Mouse (Mus musculus) kidney, adult 9 months (tissue): ENCODE measurements at regions not wholly inside any gene's neighbourhood (a gene's known extent, or its start where the extent isn't known, plus 50 kb on each side); places are given as distances from the start of the nearest gene placed in this dataset.
A peak's percentile ranks its signal among the peaks of the same experiment; 100 is the strongest.
"Not testable (repeated sequence)": the region's sequence is repeated elsewhere in the genome, so short reads cannot be mapped to it uniquely, and the experiment has no call there.

Experiments
- DNase-seq: peaks from one replicate; pipeline ENCODE4 v3.0.0; 2022

DNA sequence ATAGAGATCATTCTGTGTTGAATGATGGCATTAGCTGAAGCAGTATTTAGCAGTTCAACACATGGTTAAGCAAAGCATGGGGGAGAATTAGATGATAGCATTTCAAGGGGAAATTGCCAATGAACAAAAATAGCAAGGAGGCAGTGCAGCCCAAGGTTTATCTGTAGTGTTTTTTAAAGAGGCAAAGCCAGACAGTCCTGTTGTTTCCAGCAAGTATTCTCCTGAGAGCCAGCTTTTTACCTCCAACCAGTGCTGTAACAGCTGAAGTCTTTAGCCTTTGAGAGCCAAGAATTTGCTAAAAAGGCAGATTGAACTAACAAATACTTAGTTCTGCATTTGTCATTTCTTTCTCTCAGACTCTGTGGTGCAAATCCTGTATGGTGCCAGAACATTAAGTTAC lies 305.1 kb upstream of the Arx start:
- DNase-seq: no peak

DNA sequence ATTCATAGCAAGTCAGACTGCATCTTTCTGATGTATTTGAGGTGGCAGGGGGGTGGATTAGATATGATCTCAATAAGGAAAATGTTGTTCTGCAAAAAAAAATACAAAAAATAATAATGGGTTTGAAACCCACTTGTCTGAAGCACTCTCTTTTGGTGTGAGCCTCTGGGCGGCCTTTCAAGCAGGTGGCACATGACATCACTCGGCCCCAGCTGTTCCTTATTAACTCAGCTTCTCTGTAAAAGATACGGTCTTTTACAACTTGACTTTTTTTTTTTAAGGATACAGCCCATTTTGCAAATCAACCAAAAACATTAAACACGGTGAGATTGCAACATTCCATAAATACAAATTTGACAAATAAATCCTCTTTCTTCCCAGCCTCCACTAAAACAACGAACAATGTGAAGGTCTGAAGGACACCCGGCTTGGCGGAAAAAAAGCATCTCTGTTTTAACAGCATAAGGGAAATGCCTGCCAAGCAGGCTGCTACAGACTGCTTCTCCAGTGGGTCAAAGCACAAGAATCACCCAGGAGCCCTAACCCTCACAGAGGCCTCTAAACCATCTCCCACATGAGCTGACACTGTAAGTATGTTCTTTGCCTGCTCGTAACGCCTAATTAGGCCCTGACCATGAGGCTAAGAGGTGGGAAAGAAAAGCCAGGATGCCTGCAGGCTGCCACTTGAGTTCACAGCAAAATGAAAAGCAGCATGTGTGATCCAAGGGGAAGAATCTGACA lies 283.8 kb upstream of the Arx start:
- no peak for DNase-seq

DNA sequence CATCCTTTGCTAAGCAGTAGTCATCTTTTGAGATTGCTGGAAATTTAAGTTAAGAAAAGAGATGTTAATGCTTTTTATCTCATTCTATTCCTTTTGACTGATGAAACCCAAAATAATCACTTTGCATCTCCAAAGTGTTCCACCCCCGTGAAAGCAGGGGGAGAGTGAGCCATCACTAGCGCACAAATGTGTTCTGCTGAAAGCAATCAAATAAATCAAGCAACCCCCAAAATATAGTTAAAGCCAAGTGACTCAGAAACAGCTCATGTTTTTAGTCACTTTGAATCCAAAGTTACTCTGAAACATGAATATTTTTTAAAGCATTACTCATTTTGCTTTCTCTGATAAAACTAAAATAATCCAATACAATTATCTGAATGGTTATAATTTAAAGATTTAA lies 279.6 kb upstream of the Arx start:
- no peak for DNase-seq

DNA sequence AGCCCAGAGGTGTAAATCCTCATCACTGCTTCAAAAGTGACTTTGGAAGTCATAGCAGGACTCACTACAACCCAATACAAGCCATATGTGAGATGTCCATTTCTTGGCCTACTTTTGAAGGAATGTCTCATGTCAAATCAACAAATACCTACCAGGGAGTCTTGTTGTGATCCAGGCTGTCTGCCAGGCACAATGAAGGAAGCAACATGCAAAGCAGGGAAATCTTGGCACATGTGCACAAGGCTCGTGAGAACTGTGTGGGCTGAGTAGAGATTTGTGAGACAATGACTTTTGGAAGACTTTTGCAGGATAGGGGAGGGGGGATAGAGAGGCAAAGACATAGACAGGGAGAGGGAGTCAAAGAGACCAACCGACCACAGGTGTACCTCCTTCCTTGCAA lies 274.7 kb upstream of the Arx start:
- DNase-seq: no peak

DNA sequence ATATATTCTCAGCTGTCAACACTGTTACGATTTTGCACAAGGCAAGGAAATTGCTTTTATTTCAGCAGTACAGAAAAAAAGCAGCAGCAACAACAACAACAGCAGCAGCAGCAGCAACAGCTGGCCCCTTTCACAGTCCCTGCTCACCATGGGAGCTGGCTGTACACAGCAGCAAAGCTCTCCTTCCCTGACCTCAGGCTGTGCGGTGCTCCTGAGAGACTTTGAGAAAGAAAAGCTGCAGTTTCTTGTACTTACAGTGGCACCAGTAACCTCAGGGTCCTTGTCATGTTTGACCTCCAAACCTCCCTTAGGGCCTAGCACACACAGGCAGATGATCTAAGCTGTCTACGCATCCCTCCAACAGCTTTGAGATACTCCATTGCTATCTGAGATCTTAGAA lies 269.9 kb upstream of the Arx start:
- DNase-seq: peak; percentile 11

DNA sequence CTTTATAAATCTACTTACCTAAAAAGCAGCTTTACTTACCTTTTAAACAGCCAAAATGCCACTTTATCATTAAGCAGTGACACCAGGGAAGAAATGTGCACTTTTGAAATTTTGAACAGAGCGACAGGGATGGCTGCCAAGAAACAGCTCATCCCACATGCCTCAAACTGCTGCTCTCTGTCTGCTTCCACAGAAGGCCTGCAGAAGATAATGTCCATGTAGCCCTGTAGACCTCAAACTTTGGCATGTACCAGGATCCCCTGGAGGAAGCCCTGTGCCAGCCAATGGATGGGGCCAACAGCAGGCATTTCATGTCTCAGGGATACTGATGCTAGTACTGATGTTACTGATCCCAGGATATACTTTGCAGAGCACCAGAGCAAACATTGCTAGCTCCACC lies 245.1 kb upstream of the Arx start:
- DNase-seq: no peak

DNA sequence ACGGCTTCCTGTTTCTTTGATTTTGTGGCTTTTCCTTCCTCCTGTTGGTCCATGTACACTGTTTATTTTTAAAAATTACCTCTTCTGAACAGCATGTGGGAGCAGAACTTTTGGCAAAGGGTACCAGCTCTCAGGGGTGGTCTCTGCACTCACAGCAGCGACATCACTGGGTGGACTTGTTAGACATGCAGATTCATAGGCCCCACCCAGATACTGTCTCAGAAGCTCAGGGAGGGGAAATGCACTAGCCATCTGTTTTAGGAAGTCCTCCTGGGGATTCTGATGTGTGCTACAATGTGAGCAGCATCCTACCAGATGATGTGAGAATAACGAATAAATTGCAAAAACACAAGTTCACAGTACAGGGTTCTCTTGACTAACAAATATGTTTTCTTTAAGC lies 243.5 kb upstream of the Arx start:
- DNase-seq: no peak

DNA sequence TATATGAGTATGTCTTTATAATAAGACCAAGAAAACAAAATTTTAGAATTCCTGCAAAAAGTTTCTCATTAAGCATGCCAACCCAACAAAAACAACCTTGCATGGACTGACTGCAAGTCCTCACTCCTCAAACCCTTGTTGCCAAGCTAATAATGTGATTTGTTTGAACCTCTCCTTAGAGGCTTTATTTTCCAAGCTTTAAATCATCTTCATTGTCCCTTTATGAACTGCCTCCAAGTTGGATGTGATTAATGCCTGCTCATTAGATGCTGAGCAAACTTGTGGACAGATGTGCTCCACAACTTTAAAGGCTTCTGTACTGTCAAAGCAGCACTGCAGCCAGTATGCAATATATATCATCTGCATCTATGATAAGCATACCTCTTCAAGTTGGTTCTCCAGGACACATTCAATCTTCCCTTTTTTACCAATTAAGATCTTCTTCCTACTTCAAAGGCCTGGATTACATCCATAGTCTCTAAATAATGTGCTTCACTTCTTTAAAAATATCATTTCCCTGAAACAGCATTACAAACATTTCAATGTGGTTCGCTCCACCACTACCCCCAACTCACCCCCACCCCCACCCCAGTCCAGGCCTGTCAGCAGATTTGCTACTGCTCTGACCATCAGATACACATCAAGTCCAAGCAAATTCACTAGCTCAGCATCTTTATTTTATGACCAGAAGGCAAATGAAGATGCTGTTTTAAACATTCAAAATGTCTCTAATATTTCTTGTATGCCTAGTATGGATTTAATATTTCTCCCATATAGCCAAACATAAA lies 237.1 kb upstream of the Arx start:
- DNase-seq: no peak

DNA sequence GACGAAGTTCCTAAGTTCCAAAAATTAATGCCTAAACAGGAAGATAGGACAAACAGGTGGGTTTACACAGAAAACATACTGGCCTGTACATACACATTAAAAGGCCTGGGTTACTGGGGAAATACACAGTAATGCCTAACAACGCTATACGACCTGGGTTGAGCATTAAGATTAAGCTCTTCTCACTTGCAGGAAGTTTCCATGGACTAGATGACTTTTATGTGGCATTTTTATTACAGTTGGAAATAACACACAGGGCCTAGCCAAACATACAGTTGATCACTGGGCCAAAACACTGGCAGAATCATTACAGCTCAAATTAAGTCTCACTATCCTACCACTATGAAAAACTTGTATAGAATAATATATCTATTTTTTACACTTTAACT lies 236.5 kb upstream of the Arx start:
- no peak for DNase-seq

DNA sequence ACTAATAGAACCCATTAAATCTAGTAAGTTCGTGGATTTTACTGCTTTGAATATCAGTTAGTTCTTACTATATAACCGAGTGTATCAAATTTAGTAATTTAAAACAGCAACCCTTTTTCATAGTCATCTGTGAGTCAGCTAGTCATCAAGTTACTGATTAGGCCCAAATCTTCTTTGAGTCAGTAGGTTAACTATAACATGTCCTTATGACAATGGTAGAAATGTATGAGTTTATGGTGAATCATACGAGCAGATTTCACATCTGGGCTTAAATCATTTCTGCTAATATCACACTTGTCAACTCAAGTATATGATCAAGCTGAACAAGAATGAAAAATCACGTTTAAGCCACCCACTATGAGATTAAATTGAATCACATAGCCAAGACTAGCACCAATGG lies 226.7 kb upstream of the Arx start:
- DNase-seq: no peak

DNA sequence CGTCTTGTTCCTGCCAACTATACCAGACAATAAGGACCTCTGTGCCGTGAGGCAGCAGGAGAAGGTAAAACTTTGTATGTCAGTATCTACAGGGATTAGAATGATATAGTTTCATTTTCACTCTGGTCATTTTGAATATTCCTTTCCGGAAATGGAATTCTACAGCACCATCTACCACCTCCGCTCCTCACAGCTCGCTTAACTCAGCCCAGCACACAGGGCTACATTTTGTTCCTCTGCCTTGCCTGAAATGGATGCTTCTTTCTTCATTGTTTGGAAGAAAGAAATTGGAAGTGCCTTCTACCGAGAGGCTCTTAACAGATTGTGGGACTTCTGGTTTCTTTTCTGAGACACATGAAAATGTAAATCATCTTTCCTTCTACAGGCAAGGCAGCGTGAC lies 217.4 kb upstream of the Arx start:
- DNase-seq: no peak

DNA sequence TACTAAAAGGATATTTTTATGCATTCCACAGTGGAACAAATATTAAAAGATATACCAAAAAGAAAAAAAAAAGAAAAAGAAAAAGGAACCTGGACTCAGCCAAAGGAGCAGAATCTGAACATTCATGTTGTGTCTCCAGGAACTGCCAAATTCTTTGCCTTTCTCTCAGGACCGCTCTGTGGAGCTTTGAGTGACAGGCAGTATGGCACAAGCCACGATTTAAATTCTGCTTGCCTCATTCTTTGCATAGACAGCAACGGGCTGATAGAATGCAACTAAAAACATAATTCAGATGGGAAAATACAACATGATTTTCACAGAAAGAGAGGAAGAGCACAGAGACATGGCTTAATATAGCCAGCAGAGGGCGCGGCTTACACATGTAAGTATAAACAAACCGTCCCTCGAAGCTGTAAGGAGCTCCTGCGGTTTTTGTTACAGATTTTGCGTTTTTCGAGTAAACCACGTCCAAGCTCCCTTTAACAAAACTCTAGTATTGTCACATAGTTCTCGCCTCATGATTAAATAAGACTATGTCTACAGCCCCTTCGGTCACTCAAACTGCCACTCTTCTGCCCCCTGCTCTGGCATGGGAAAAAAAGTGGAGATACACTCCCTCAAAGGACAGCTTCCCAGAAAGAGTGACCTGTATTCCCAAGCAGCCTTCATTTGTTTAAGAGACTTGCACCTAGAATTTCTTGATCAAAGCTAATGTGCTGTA lies 216.5 kb upstream of the Arx start:
- DNase-seq: peak; percentile 59

DNA sequence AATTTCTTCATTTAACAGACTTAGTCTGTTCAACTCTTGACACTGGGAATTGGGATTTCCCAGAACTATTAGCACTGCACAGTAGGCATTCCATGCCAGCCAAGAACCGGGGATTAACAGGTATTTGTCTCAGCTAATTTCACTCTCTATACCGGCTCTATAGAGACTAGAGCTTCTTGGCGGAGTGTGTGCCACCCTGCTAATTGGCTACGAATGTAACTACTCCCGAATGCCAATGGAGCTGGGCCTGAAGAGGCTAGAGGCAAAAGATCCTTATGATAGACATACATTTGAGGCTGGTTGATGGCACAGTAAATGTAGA lies 216.0 kb upstream of the Arx start:
- no peak for DNase-seq

DNA sequence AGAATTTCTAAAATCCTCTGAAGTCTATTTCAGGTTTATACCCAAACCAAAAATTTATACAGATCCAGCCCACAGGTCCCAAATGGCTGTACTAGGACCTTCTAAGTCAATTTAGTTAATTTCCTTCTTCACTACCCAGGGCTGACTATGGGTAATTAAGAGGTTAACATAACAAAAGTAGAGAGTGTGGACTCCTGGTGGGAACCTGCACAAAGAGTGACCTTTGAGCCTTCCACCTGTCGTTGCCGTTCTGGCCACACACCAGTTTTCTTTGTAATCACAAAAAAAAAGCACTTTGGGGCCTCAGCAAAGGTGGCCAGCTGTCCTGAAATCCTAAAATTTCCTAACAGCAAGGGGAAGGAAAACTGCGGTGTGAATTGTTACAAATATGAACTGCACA lies 197.3 kb upstream of the Arx start:
- peak; percentile 31 for DNase-seq

DNA sequence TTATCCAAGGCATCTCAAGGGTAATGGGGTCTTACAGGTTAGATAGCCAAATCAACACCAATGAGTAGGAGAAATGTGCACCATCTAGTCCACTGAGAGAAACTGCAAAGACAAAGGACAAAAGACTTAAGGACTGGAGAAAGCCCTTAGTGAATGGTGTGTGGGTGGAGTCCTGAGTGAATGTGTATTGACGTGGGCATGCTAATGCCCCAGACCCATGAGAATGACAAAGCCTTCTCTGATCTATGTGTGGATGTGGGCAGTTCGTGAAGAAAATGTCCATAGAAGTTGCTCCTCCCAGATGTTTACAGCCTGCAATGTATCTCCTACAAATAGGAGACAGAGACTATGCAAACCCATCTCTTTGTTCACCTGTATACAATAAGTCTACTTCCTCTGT lies 188.7 kb upstream of the Arx start:
- DNase-seq: no peak

DNA sequence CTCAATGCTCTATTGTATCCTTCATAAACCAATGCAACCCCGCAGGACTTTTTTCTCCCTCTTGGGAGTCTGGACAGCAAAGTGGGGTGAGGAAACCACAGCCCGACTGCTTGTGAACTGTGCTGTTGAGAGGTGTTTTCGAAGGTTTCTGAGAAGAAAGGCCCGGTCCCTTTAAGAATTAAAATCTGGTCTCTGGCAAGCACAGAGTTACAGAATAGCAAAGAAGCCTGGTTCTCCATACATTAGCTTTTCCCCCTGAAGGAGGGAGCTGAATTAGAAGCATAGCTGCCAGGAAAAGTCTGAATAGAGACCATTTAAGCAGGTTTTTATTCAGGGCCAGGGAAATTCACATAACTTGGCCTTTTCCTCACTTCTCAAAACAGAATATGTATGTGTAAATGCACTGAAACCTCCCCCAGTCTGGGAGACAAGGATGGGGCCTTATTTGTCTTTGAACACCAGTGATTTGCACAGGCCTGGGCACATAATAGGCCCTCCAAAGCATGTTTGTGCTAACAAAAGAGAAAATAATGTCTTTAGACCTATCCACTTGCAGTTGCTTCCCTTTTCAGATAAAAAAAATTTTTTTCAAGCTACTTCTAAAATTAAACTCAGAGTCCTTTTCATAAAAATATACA lies 178.2 kb upstream of the Arx start:
- no peak for DNase-seq

DNA sequence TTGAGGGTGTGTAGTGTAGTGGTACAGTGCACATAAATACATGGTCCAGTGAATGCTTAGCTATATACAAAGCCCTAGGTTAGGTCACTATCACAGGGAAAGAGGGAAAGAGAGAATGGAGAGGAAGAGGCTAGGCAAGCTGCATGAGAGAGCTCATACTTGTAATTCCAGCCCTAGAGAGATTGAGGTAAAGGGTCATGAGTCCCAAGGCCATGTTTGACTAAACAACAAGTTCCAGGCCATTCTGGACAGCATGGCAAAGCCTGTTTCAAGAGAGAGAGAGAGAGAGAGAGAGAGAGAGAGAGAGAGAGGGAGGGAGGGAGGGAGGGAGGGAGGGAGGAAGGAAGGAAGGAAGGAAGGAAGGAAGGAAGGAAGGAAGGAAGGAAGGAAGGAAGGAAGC lies 131.9 kb upstream of the Arx start:
- DNase-seq: not testable (repeated sequence)

DNA sequence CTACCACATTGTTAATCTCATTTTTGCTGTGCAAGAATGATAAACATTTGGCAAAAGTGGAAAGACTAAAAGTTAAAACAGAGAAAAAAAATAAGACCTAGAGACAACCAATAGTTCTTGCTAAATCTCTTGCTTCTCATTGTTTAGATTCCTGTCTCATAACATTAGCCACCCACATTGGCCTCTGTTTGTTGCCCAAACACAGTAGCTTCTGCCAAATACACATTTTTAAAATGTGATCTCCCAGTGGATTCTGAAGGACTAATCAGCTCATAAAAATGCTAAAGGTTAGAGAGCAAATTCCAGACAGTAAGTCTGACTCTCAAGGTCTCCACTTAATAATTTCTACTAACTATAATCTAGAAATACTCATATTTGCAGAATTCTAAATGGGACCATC lies 127.1 kb upstream of the Arx start:
- peak; percentile 35 for DNase-seq

DNA sequence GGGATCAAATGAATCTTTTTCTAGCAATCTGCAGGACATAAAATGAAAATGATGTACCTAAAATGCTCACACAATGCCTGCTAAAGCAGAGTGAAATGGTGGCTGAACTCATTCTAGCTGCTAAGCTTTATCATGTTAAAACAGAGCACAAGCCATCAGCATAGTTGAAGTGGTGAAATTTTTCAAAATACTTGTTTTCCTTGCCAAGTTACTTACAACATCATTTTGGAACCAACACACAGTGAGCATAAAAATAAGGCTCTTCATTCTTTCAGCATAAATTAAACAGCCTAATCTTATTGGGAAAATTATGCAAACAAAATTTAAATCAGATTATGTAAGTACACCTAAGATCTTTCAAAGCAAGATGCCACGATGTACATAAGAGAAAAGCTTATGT lies 125.3 kb upstream of the Arx start:
- no peak for DNase-seq
